Mouse (Mus musculus) erythroblast, embryonic 14.5 days (primary cell): ENCODE data around the gene Fam173a.

Source experiments
- GATA1 ChIP-seq: IDR thresholded peaks from 2 replicates; pipeline ENCODE4 v1.6.1; 2012; ENCODE audit warnings: low read length, inconsistent platforms, mixed read lengths
- TAL1 ChIP-seq: IDR thresholded peaks from 3 replicates; pipeline ENCODE4 v1.6.1; 2012; ENCODE audit warnings: low read length, inconsistent platforms, mixed read lengths

- TF ChIP-seq GATA1 (no peak), TAL1 (no peak)
Measured at GRCm38 (mm10) chr17:25794197-25794596, 1.5 kb upstream of the Fam173a start.
